Mouse (Mus musculus): Measurements from ENCODE around the gene Apod.
"Not testable (repeated sequence)": the region's sequence is repeated elsewhere in the genome, so short reads cannot be mapped to it uniquely, and the experiment has no call there.

The Apod gene

GRCm38 (mm10) chr16:31321501-31321900, 6.9 kb upstream of the Apod start:
- DNase-seq (ENCODE audit: low read depth): no peak

GRCm38 (mm10) chr16:31320954-31321353, 6.3 kb upstream of the Apod start:
- DNase-seq (ENCODE audit: low read depth): no peak

- not testable (repeated sequence) for DNase-seq (ENCODE audit: low read depth)
Observed at GRCm38 (mm10) chr16:31319723-31320122, 5.1 kb upstream of the Apod start.

- no peak for DNase-seq (ENCODE audit: low read depth)
Observed at GRCm38 (mm10) chr16:31319316-31319715, 4.7 kb upstream of the Apod start.

DNA sequence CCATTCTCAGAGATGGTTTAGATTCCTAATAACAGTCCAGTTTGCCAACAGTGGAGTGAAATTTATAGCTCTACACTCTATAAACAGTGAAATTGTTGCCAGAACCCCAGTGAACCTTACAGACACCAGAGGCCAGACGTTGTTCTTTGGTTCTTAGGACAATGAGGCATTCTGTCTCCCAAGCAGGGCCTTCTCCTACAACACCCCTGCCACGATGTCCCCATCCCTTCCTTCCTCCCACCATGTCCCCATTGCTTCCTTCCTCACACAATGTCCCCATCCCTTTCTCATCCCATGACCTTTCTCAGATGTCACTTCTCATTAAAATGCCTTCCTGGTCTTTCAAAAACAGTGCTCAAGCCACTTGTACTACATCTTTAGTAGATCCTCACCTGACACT, 3.8 kb upstream of the Apod start:
- no peak for DNase-seq (ENCODE audit: low read depth)

DNA sequence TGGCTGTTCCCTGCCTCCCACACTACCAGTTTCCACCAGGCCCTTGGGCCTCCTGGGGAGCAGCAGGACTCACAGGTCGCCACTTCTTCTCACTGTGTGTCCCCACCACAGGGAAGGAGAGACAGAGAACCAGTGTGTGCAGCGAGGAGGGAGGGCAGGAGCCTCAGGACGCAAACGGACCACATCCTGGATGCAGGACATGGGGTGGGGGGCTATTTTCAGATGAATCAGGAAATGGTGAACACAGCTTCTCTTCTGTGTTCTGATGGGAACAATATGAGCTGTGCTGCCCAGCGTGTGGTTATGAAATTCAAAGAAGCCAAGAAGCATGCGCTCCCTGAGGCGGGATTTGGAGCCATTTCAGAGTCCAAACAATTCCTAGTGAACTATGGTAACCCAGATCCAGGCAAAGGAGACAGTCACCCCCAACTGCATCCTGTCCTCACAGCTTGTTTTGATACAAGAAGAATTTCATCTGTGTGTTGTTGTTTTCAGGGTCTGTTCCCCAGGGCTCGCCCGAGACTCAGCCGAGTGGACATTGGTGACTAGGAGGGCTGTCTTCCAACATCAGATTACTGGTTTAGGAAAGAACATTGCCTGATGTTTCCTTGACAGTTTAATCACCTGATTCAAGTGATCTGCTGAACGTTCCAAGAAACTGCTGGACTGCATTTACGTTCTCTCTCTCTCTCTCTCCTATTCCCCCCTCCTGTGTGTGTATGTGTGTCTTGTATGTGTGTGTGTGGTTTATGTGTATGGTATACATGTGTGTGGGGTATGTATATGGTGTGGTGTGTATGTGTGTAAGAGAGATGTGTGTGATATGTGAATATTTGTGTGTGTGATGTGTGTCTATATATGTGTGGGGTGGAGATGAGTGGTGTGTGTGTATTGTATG, 1.9 kb upstream of the Apod start:
- peak; percentile 77 for DNase-seq (ENCODE audit: low read depth)

DNA sequence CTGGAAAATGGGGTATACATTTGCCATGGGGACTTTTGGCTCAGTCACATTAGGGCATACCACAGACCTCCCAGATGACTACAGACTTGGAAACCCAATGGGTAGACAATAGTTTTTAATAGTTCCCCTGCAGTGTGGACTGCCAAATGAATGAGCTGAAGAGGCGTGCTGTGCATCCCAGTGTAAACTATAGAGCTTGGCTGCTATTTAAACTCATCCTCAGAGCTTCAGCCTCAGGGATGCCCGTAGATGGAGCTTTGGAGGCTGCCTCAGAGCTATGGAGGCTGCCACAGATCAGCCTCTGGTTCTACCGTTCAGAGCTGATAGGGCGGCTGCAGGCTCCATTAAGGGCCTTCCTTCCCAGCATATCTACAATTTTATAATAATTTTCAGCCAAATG, 686 bp upstream of the Apod start:
- DNase-seq (ENCODE audit: low read depth): no peak

DNA sequence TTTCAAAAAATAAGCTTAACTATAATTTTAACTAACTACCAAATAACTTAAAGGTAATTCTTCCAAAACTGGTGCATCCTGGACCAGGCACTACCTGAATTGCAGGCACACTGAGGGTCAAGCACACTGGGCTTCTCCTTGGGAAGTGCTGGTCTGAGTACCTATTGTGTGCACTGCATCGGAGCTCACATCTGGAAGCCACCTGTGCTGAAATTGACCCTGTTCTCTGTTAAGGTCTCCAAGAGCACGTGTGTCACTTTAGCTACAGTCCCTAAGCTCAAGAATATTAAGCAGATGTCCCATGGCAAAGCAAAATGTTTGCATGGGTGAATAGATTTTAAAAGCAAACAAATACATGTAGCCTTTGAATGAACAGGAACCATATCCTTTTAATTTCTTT, 997 bp downstream of the Apod start:
- no peak for DNase-seq (ENCODE audit: low read depth)

DNA sequence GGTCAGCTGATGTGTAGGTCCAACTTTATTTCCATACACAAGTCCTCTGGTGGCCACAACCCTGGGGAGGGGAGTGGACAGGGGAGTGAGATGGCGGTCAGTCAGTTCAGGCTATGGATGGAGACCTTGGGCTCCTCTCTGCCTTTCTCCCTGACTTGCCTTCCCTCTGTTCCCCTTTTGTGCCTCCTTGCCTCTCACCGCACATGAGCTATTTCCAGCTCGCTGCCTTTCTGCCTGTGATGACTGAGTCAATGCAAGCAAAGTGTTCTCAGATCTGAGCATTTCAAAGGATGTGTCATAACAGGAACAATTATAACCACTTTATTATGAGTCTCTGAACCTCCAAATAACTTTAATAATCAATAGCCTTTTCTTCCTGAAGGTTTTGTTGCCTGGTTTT, 2.3 kb downstream of the Apod start:
- DNase-seq (ENCODE audit: low read depth): no peak

DNA sequence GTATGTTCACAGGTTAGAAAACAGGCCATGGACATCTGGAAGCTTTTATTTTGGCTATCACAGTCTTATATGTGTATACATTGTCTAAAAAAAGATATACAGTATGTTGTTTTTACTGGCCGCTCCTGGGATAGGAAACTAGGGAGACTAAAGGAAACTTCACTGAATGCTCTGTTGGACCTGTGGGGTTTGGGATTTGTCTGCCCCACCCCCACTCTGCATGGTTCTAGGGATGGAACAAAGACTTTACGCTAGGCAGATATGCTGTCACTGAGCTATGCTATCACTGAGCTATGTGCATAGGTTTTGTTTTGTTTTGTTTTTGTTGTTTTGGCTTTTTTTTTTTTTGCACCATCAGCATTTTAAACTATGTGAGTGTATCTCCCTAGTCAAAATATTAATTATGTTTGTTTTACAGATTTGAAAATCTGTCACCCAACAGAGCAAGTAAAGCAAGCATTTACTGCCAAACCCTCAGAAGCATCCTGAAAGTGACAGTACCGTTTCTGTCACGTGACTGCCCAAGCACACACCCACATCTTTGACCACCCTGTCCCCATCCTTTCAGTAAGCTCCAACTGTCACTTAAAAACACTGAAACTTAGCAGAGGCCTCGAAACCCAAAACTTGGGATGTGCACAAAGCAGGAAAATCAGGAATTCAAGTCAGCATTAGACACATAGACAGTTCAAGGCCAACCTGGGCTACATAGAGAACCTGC, 9.2 kb downstream of the Apod start:
- no peak for DNase-seq (ENCODE audit: low read depth)

DNA sequence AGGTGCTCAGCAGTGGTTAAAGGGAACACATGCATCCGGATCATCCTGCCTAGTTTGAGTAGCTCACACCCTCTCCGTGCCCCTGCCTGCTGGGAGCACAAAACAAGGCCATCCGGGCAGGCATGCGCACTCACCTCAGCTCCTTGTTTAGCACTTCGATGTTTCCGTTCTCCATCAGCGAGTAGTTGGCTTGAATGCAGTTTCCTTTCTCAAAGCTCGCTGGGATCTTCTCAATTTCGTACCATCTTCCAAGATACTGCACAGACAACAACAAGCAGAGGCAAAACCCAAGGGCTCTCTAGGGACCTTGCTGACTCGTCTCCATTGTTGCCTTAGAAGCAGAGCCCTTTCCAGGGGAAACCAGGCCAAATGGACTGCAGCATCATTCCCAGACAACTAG, 11.3 kb downstream of the Apod start:
- DNase-seq (ENCODE audit: low read depth): no peak

GRCm38 (mm10) chr16:31300883-31301532, 13.6 kb downstream of the Apod start:
- no peak for DNase-seq (ENCODE audit: low read depth)

DNA sequence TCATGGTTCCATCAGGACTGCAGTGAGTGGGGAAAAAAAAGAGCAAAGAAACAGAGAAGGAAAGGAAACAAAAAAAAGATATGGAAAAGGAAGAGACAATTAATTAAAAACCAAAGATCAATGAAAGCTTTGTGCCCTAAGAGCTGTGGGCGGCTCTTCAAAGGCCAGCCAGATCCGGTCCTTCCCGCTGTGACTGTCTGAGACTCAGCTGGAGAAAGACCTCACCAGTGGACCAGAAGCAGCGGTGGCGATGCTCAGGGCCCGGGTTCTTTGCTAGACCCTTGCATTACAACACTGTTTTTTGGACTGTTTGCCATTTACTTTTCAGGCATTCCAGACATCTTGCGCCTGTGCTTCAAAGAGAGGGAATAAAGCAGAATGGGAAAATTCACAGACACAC, 14.1 kb downstream of the Apod start:
- no peak for DNase-seq (ENCODE audit: low read depth)

- no peak for DNase-seq (ENCODE audit: low read depth)
Observed at GRCm38 (mm10) chr16:31299960-31300353, 14.7 kb downstream of the Apod start.

GRCm38 (mm10) chr16:31299164-31299959, 15.2 kb downstream of the Apod start:
- DNase-seq (ENCODE audit: low read depth): no peak

- no peak for DNase-seq (ENCODE audit: low read depth)
Observed at GRCm38 (mm10) chr16:31297113-31297512, 17.5 kb downstream of the Apod start.

DNA sequence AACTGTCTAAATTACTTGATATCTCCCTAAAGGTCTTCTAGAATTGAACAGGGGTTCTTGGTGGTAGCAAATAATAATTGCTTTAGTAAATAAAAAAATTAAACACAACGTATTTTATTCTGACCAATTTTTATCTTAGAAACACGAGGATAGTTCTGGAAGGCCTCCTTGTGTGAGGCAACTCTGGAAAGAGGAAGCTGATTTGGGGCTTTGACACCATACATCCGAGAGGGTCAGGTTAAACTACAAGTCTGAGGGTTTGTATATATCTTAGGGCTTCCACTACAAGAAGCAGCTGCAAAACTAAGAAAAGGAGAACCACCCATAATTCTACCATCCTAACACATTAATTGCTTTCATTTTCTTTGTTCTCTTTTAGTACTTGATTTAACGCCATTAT, 20.8 kb downstream of the Apod start:
- DNase-seq (ENCODE audit: low read depth): no peak

- peak; percentile 87 for DNase-seq (ENCODE audit: low read depth)
Observed at GRCm38 (mm10) chr16:31290751-31291365, 23.8 kb downstream of the Apod start.

DNA sequence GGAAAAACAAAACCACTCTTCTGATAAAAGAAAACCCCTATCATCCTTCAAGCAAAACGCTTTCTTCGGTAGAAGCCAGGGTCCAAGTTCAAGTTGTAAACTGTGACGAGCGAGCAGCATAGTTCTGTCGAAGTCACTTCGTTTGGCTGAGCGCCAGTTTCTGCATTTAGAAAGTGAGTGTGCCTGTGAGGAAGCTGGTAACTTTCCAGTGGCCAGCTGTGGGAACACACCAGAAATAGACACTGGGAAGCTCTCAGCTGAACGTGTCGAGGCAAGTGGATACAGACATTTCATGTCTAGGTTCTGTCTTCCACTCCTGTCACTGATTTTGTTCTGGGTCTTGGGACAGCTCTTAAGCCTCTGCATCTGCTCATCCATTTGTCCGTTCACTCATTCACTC, 24.3 kb downstream of the Apod start:
- DNase-seq (ENCODE audit: low read depth): no peak

DNA sequence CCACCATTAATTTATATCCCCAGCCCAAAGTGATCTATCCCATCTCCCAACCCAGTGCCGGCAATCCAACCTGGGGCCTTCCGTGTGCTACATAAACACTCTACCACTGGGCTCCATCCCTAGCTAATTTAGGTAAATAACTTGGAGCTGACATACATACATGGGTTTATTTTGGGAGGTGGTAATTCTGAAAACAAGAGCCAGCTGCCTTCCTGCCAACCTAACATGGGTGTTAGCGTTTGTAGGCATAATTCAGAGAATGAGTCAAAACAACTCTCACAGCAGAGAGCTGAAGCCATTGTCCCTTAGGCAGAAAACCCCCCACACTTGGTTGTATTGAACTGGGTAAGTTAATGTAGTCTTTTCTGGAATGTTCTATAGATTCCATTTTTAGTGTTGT, 26.9 kb downstream of the Apod start:
- no peak for DNase-seq (ENCODE audit: low read depth)

- no peak for DNase-seq (ENCODE audit: low read depth)
Observed at GRCm38 (mm10) chr16:31286801-31287488, 27.7 kb downstream of the Apod start.
